ENCODE assay signal across 10 mouse cellular contexts in the genomic region with DNA sequence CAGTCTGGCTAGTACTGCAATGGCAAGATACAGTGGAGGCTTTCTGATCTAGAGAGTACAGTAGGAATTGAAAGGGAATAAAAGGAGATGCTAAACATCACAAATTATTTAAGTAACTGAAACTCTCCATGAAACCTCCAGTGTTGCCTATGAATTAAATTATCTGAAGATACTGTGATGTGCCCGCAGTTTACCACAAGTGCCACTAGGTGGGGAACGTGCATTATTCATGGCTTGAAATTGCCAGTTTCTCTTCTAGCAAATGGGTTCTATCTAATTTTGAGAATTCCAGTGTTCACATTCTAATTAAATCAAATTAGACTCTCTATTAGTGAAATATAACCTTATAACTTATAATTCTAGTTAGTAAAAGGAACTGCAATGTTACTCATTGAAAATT.
DNase-seq lines count a peak whose midpoint lies in the region; ATAC-seq and TF ChIP-seq lines count a peak whose summit lies in the region.
"Had no signal": no experiment of that assay in that cellular context is flagged by ENCODE, and none has a peak within 500 bp of the region (broad histone marks: within the 10 kb centered on the region; RNA-seq: fewer than 3 reads in every experiment).

No protein-coding gene starts in this region.

- DNase-seq in intestine, embryonic 14.5 days (ENCODE audit: low spot score): peak; percentile 59
- peak; percentile 72 for DNase-seq in MEL (ENCODE audit: low read depth, low spot score)
- DNase-seq in cerebellum, postnatal 14 days: peak; percentile 65 to 69
- DNase-seq in hindbrain, embryonic 11.5 days (ENCODE audit: low spot score): peak; percentile 76
- DNase-seq in left cerebral cortex, postnatal 4 days: peak; percentile 43
- no peak for DNase-seq in gastrocnemius, postnatal 25 days

- no peaks in the 10 kb centered on the region for H3K9me3 ChIP-seq in intestine, embryonic 14.5 days (ENCODE audit: control insufficient read depth, low read length)
- H3K9me3 ChIP-seq in intestine, embryonic 16.5 days (ENCODE audit: control insufficient read depth, low read length): no peaks in the 10 kb centered on the region
- H3K9me3 ChIP-seq in MEL (replicated peaks; ENCODE audit: insufficient read depth, low read length): no peaks in the 10 kb centered on the region
- no peaks in the 10 kb centered on the region for H3K9me3 ChIP-seq in hindbrain, embryonic 11.5 days (ENCODE audit: control insufficient read depth, low read length)
- H3K9me3 ChIP-seq in neural tube, embryonic 13.5 days: no peaks in the 10 kb centered on the region
- H3K9me3 ChIP-seq: limb, embryonic 13.5 days; stomach, embryonic 15.5 days had no signal

- no peaks in the 10 kb centered on the region for H3K36me3 ChIP-seq in intestine, embryonic 14.5 days (ENCODE audit: control insufficient read depth, insufficient read depth, low read length)
- no peaks in the 10 kb centered on the region for H3K36me3 ChIP-seq in intestine, embryonic 16.5 days (ENCODE audit: control insufficient read depth, insufficient read depth, low read length)
- no peaks in the 10 kb centered on the region for H3K36me3 ChIP-seq in MEL (ENCODE audit: control insufficient read depth in 1 of 2, insufficient read depth in 2 of 2, low read length in 2 of 2)
- H3K36me3 ChIP-seq in hindbrain, embryonic 11.5 days (ENCODE audit: control insufficient read depth, insufficient read depth, low read length): no peaks in the 10 kb centered on the region
- no peaks in the 10 kb centered on the region for H3K36me3 ChIP-seq in neural tube, embryonic 13.5 days
- H3K36me3 ChIP-seq: limb, embryonic 13.5 days; stomach, embryonic 15.5 days had no signal

- no peaks in the 10 kb centered on the region for H3K79me2 ChIP-seq in MEL (ENCODE audit: control insufficient read depth, insufficient read depth, low read length, poor library complexity)

- peak; percentile 100 for TF ChIP-seq RAD21 in MEL (IDR thresholded peaks at IDR 0.05; ENCODE audit: low read depth, low read length)

- no peaks in the 10 kb centered on the region for H3K4me1 ChIP-seq in intestine, embryonic 14.5 days (replicated peaks; ENCODE audit: control insufficient read depth, insufficient read depth, low read length)
- H3K4me1 ChIP-seq in intestine, embryonic 16.5 days (ENCODE audit: control insufficient read depth, insufficient read depth, low read length): no peaks in the 10 kb centered on the region
- no peaks in the 10 kb centered on the region; a peak in 1 of 4 replicates for H3K4me1 ChIP-seq in MEL (ENCODE audit: control insufficient read depth in 1 of 2, insufficient read depth in 2 of 2, low read length in 2 of 2)
- H3K4me1 ChIP-seq in hindbrain, embryonic 11.5 days (replicated peaks; ENCODE audit: control insufficient read depth, insufficient read depth, low read length): no peaks in the 10 kb centered on the region
- H3K4me1 ChIP-seq in neural tube, embryonic 13.5 days (replicated peaks): no peaks in the 10 kb centered on the region
- H3K4me1 ChIP-seq: limb, embryonic 13.5 days; stomach, embryonic 15.5 days had no signal

- no peak for ATAC-seq in intestine, embryonic 14.5 days (replicated peaks; ENCODE audit: low FRiP score, low TSS enrichment, low read depth)
- no peak for ATAC-seq in intestine, embryonic 16.5 days
- peak; percentile 57 for ATAC-seq in hindbrain, embryonic 11.5 days (ENCODE audit: low FRiP score)
- 0 out of 2 replicates have a peak, but pooled peaks have one; percentile 56 for ATAC-seq in neural tube, embryonic 13.5 days (ENCODE audit: low read depth)

- no peak overlapping the region for H3K27ac ChIP-seq in intestine, embryonic 14.5 days (ENCODE audit: low read depth)
- no peak overlapping the region for H3K27ac ChIP-seq in intestine, embryonic 16.5 days (ENCODE audit: low read length)
- H3K27ac ChIP-seq in MEL (ENCODE audit: control insufficient read depth, low read depth, low read length): no peak overlapping the region
- no peak overlapping the region for H3K27ac ChIP-seq in hindbrain, embryonic 11.5 days (ENCODE audit: low read depth, low read length)
- H3K27ac ChIP-seq in neural tube, embryonic 13.5 days (replicated peaks): no peak overlapping the region
- H3K27ac ChIP-seq: limb, embryonic 13.5 days; stomach, embryonic 15.5 days had no signal

- H3K4me2 ChIP-seq in intestine, embryonic 14.5 days (ENCODE audit: low read length): no peak overlapping the region
- no peak overlapping the region for H3K4me2 ChIP-seq in intestine, embryonic 16.5 days (ENCODE audit: low read depth, low read length)
- H3K4me2 ChIP-seq in hindbrain, embryonic 11.5 days (replicated peaks; ENCODE audit: low read depth, low read length): no peak overlapping the region
- no peak overlapping the region for H3K4me2 ChIP-seq in neural tube, embryonic 13.5 days
- H3K4me2 ChIP-seq: limb, embryonic 13.5 days; stomach, embryonic 15.5 days had no signal

- H3K27me3 ChIP-seq in intestine, embryonic 14.5 days (replicated peaks; ENCODE audit: control insufficient read depth, insufficient read depth, low read length): no peaks in the 10 kb centered on the region
- no peaks in the 10 kb centered on the region for H3K27me3 ChIP-seq in intestine, embryonic 16.5 days (replicated peaks; ENCODE audit: control insufficient read depth, insufficient read depth, low read length)
- H3K27me3 ChIP-seq in MEL (ENCODE audit: control insufficient read depth in 1 of 2, insufficient read depth in 2 of 2, low read length in 2 of 2): no peaks in the 10 kb centered on the region
- no peaks in the 10 kb centered on the region for H3K27me3 ChIP-seq in hindbrain, embryonic 11.5 days (ENCODE audit: control insufficient read depth, insufficient read depth, low read length)
- no peaks in the 10 kb centered on the region for H3K27me3 ChIP-seq in neural tube, embryonic 13.5 days
- H3K27me3 ChIP-seq: stomach, embryonic 15.5 days had no signal

- TF ChIP-seq CTCF in MEL (IDR thresholded peaks at IDR 0.05 in 2 of 3, conservative IDR thresholded peaks at IDR 0.05 in 1 of 3; ENCODE audit: control insufficient read depth in 1 of 3, insufficient read depth in 1 of 3, low read depth in 2 of 3, low read length in 3 of 3, poor library complexity in 1 of 3, severe bottlenecking in 1 of 3): peak; percentile 74 to 93 (median 76)

- H3K4me3 ChIP-seq in intestine, embryonic 14.5 days (ENCODE audit: low read depth, low read length): no peak overlapping the region
- H3K4me3 ChIP-seq in intestine, embryonic 16.5 days (ENCODE audit: low read length): no peak overlapping the region
- no peak overlapping the region for H3K4me3 ChIP-seq in MEL (ENCODE audit: control insufficient read depth in 1 of 2, insufficient read depth in 1 of 2, low read depth in 2 of 2, low read length in 2 of 2)
- H3K4me3 ChIP-seq in hindbrain, embryonic 11.5 days (ENCODE audit: low read depth, low read length): no peak overlapping the region
- H3K4me3 ChIP-seq in neural tube, embryonic 13.5 days: no peak overlapping the region
- H3K4me3 ChIP-seq: limb, embryonic 13.5 days; stomach, embryonic 15.5 days had no signal

- intact Hi-C loops in left cerebral cortex, postnatal 4 days (cut with DNase I): no loop called here

- TF ChIP-seq EP300 in MEL (IDR thresholded peaks at IDR 0.05; ENCODE audit: low read depth in 1 of 2, low read length in 2 of 2): no peak

- whole genome bisulfite sequencing in intestine, embryonic 14.5 days: 3% methylated on average over 2 of the region's 2 CpGs
- 1% methylated on average over 2 of the region's 2 CpGs for WGBS in intestine, embryonic 16.5 days
- 5% methylated on average over 2 of the region's 2 CpGs for WGBS in hindbrain, embryonic 11.5 days
- 2% methylated on average over 2 of the region's 2 CpGs for WGBS in neural tube, embryonic 13.5 days

- H3K9ac ChIP-seq in intestine, embryonic 14.5 days (ENCODE audit: low read length): no peak overlapping the region
- no peak overlapping the region for H3K9ac ChIP-seq in intestine, embryonic 16.5 days (ENCODE audit: low read depth, low read length)
- no peak overlapping the region for H3K9ac ChIP-seq in MEL (ENCODE audit: control insufficient read depth, low read depth, low read length, poor library complexity, severe bottlenecking)
- no peak overlapping the region for H3K9ac ChIP-seq in hindbrain, embryonic 11.5 days (ENCODE audit: low read depth, low read length)
- H3K9ac ChIP-seq in neural tube, embryonic 13.5 days: no peak overlapping the region
- H3K9ac ChIP-seq: limb, embryonic 13.5 days; stomach, embryonic 15.5 days had no signal

- no peak for TF ChIP-seq POLR2A in MEL (IDR thresholded peaks at IDR 0.05; ENCODE audit: control insufficient read depth in 1 of 2, insufficient read depth in 1 of 2, low read depth in 1 of 2, low read length in 2 of 2, poor library complexity in 1 of 2)

TF ChIP-seq in MEL, 35 proteins besides CTCF, POLR2A, EP300 and RAD21:
- TF ChIP-seq SMC3 (IDR thresholded peaks at IDR 0.05; ENCODE audit: low read depth, low read length) (peak; percentile 96), CHD1 (IDR thresholded peaks at IDR 0.05; ENCODE audit: low read depth, low read length) (no peak), ZC3H11A (IDR thresholded peaks at IDR 0.05; ENCODE audit: low read depth, low read length) (peak; percentile 95), TBP (IDR thresholded peaks at IDR 0.05; ENCODE audit: low read depth, low read length) (no peak), SIN3A (IDR thresholded peaks at IDR 0.05; ENCODE audit: low read length) (peak; percentile 22; the same call in 1 of the 2 replicates)

Comparison
In these comparisons a context has a peak if more than half of its experiments do, and no peak if none do; other contexts are left out.
1. ATAC-seq: peak in hindbrain, embryonic 11.5 days (single experiment) and neural tube, embryonic 13.5 days (single experiment); none in intestine, embryonic 14.5 days (single experiment) and intestine, embryonic 16.5 days (single experiment).